Mouse (Mus musculus) forebrain, embryonic 13.5 days (tissue): ENCODE data around the gene Chst10. TPM values are rescaled to one million over a fixed set of nuclear protein-coding genes. Genes with fewer than 3 reads are reported as not detected.

Source experiments
- ATAC-seq: fragments of 200-750 bp; cut with Nextera tagmentation; 2 replicates; pipeline ENCODE4 v1.8.0; 2017
- H3K27ac ChIP-seq: fragments of 300-500 bp; sonication (generic); 2 replicates; pipeline ENCODE4 v1.5.1; 2015; ENCODE audit warnings: inconsistent platforms, mild to moderate bottlenecking, moderate library complexity
- H3K27me3 ChIP-seq: fragments of 300-500 bp; sonication (generic); 2 replicates; pipeline ENCODE4 v1.6.1; 2015; ENCODE audit warnings: mild to moderate bottlenecking, inconsistent platforms
- H3K36me3 ChIP-seq: fragments of 300-500 bp; sonication (generic); 2 replicates; pipeline ENCODE4 v1.6.1; 2015; ENCODE audit warnings: mild to moderate bottlenecking, inconsistent platforms; ENCODE audit not compliant: poor library complexity, severe bottlenecking
- H3K4me1 ChIP-seq: fragments of 300-500 bp; sonication (generic); 2 replicates; pipeline ENCODE4 v1.6.1; 2015; ENCODE audit warnings: inconsistent platforms
- H3K4me2 ChIP-seq: fragments of 300-500 bp; sonication (generic); 2 replicates; pipeline ENCODE4 v1.6.1; 2015; ENCODE audit warnings: inconsistent platforms, mild to moderate bottlenecking, moderate library complexity
- H3K4me3 ChIP-seq: fragments of 300-500 bp; sonication (generic); 2 replicates; pipeline ENCODE4 v1.5.1; 2015; ENCODE audit warnings: mild to moderate bottlenecking, inconsistent platforms
- H3K9ac ChIP-seq: fragments of 300-500 bp; sonication (generic); 2 replicates; pipeline ENCODE4 v1.6.1; 2015; ENCODE audit warnings: mild to moderate bottlenecking, inconsistent platforms
- H3K9me3 ChIP-seq: fragments of 300-500 bp; sonication (generic); replicated peaks from 2 replicates; pipeline ENCODE4 v1.6.1; 2016; ENCODE audit warnings: inconsistent platforms
- WGBS: fragments of 180-500 bp; shearing (Covaris S2); methylation state at CpG from one replicate; pipeline ENCODE4 v1.1.7; 2015; 5-methylcytosine and 5-hydroxymethylcytosine counted together
- polyA plus RNA-seq: library from polyadenylated mRNA; unstranded; fragments of >200 nt; fragmentation: Nextera tagmentation; extraction: Ambion mirVana; gene quantifications from 2 replicates; pipeline ENCODE4 v1.2.1, GENCODE M21; 2015

Gene Chst10
- polyA plus RNA-seq, 1 experiment from 2014 or later = 33.8 TPM

DNA sequence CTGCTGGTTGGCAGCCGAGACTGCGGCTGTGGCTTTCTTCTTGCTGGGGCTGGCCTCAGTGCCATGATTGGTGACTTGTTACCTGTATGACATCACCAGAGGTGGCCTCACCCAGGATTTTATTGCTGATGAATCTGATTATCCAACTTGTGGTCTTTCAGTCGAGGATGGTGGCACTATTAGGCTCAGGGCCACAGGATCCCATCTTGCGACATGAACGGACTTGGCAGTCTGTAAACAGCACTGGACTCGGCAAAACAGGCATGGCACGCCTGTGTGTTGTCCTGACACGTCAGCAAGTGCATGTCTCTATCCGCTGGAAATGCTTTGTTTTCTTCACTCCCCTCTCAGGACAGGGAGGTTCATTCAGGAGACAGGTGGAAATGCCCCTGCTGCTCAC is 33.6 kb downstream of the Chst10 start:
- Histone ChIP-seq H3K4me2 (no peak overlapping the region), H3K9ac (no peak overlapping the region), H3K9me3 (no peaks in the 10 kb centered on the region), H3K27me3 (no peaks in the 10 kb centered on the region), H3K4me3 (no peak overlapping the region), H3K27ac (no peak overlapping the region), H3K36me3 (peaks cover 51% of the 10 kb centered on the region), H3K4me1 (no peaks in the 10 kb centered on the region)
- no peak for ATAC-seq
- WGBS = 88% methylated on average over 9 of the region's 9 CpGs

DNA sequence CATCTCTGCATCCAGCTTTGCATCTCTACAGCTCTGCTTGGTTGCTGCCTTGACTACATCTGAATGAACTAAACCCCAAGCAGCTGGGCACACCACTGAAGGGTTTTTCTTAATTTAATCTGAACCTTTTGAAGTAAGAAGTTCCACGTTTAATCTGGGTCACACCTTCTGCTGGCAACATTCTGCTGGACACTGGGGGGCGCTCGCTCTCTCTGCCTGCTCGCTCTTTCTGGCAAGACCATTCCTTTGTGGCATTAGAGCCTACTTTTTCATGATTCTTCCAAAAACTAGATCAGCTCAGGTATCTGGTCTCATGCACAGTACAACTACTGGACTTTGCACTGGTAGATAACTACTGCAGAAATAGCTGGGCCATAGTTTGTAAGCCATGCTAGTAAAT is 35.7 kb downstream of the Chst10 start:
- no peak for ATAC-seq
- no peak overlapping the region for H3K27ac ChIP-seq
- WGBS = 12% methylated on average over 4 of the region's 4 CpGs
- H3K27me3 ChIP-seq = no peaks in the 10 kb centered on the region
- no peak overlapping the region for H3K4me2 ChIP-seq
- peaks cover 39% of the 10 kb centered on the region for H3K36me3 ChIP-seq
- H3K9ac ChIP-seq = no peak overlapping the region
- no peaks in the 10 kb centered on the region for H3K4me1 ChIP-seq
- no peak overlapping the region for H3K4me3 ChIP-seq
- H3K9me3 ChIP-seq = no peaks in the 10 kb centered on the region

DNA sequence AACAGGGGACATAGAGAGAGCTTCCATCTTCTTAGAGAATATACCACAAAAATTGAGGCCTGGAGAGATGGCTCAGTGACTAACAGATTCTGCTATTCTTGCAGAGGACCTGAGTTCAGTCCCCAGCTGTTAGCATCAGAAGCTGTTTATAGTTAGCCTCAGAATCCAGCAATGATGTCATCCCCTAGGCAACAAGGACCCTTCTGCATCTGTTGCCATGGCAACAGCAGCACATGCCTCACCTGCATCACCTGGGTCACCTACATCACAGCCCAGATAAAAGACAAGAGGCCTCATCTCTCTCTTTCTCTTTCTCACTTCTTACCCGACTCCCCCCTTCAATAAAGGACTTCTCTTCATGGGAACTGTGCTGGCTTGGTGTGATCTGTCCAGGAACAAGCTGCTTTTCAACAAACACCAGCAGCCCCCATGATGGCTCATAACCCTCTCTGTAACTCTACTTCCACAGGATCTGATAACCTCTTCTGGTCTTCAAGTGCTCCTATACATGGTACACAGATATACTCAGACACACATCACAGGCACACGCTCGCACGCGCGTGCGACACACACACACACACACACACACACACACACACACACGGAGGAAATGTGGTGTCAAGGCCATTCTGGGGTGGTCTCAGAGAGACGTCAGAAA is 37.0 kb downstream of the Chst10 start:
- Histone ChIP-seq H3K36me3 (peaks cover 29% of the 10 kb centered on the region), H3K4me2 (no peak overlapping the region), H3K27me3 (no peaks in the 10 kb centered on the region), H3K27ac (no peak overlapping the region), H3K4me3 (no peak overlapping the region), H3K9me3 (no peaks in the 10 kb centered on the region), H3K4me1 (no peaks in the 10 kb centered on the region), H3K9ac (no peak overlapping the region)
- 91% methylated on average over 9 of the region's 9 CpGs for WGBS
- peak; percentile 57 for ATAC-seq

DNA sequence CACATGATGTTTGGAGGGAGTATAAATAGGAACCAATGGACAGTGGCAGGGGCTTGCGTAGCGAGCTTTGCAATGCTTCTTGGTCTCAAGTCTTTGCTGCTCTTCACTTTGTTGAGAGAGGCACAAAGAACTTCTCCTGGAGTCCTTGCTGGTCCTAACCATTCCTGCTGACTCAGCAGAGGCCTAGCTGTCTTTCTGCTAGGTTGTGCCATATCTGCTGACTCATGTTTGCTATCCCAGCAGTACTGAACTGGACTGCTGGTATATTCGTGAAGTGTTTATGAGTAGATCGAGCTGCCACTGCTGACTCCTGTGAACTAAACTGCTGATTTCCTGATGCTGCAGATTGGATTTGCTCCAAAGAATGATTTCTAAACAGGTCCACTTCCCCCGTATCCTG is 37.8 kb downstream of the Chst10 start:
- Histone ChIP-seq H3K9me3 (no peaks in the 10 kb centered on the region), H3K27ac (no peak overlapping the region), H3K36me3 (peaks cover 21% of the 10 kb centered on the region), H3K9ac (no peak overlapping the region), H3K4me3 (no peak overlapping the region), H3K4me1 (no peaks in the 10 kb centered on the region), H3K27me3 (no peaks in the 10 kb centered on the region), H3K4me2 (no peak overlapping the region)
- no peak for ATAC-seq
- 85% methylated on average over 5 of the region's 5 CpGs for WGBS

DNA sequence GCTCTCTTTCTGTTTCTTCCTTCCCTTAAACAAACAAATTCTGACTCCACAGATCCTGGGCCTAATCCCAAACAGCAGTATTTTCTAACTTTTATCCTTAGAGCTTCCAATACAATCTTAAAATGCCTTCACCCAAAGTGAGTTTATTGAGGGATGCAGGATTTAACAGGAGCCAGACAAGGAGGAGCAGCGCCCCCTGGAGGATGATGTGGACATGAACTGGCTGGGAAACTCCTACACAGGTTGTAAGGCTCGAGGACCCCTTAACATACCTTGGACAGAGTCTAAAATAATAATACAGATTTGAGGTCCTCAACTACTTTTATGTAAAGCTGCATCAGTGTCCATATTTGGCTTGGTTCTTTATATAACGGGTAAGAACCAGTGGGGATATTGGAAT is 41.8 kb downstream of the Chst10 start:
- peak; percentile 57; the same call in 1 of the 2 replicates for ATAC-seq
- no peaks in the 10 kb centered on the region for H3K4me1 ChIP-seq
- H3K27ac ChIP-seq = no peak overlapping the region
- H3K4me2 ChIP-seq = no peak overlapping the region
- H3K36me3 ChIP-seq = no peaks in the 10 kb centered on the region
- no peaks in the 10 kb centered on the region for H3K27me3 ChIP-seq
- H3K9me3 ChIP-seq = no peaks in the 10 kb centered on the region
- WGBS = 11% methylated on average over 3 of the region's 3 CpGs
- no peak overlapping the region for H3K4me3 ChIP-seq
- no peak overlapping the region for H3K9ac ChIP-seq

DNA sequence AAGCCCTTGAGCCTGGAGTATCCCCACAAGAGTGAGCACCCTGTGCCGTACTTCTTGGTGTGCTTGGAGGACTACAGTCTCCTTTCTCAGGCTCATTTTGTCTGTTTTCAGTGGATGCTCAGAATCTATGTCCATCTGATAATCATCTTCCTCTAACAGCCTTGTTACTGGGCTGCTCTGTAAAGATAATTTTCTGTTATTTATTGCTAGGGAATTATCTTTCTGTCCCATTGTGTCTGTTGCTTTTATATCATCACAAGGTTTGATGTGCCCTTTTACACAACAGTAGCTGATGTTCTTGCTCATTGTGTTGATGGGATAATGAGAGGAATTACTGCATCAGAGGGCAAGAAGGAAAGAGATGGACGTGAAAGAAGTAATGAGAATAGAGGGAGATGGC is 45.7 kb downstream of the Chst10 start:
- H3K27me3 ChIP-seq = no peaks in the 10 kb centered on the region
- no peak for ATAC-seq
- no peaks in the 10 kb centered on the region for H3K9me3 ChIP-seq
- no peak overlapping the region for H3K27ac ChIP-seq
- peaks cover 21% of the 10 kb centered on the region for H3K4me1 ChIP-seq
- WGBS = 49% methylated on average over 2 of the region's 2 CpGs
- no peaks in the 10 kb centered on the region for H3K36me3 ChIP-seq
- no peak overlapping the region for H3K9ac ChIP-seq
- H3K4me3 ChIP-seq = no peak overlapping the region
- no peak overlapping the region for H3K4me2 ChIP-seq

DNA sequence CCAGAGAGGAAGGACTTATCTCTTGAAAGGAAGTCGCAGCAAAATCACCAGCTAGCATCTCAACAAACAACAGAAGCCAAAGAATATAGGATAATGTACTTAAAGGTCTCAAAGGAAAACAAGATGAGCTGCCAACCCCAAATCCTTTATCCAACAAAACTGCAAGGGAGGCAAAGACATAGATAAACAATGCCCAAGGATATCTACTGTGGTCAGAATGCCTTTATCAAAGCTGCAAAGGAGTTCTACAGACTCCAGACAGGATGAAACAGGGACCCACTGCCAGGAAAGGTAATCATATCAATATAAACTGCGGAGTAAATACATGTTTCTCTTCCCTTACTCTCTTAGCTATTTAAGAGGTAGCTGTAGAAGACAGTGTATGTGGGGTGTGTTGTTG is 47.3 kb downstream of the Chst10 start:
- Histone ChIP-seq H3K9me3 (no peaks in the 10 kb centered on the region), H3K4me1 (peaks cover 25% of the 10 kb centered on the region), H3K9ac (no peak overlapping the region), H3K36me3 (no peaks in the 10 kb centered on the region), H3K4me3 (no peak overlapping the region), H3K27ac (no peak overlapping the region), H3K4me2 (no peak overlapping the region), H3K27me3 (peaks cover 8% of the 10 kb centered on the region; the same call in 1 of the 2 replicates)
- ATAC-seq = no peak
- 91% methylated on average over 2 of the region's 2 CpGs for WGBS

DNA sequence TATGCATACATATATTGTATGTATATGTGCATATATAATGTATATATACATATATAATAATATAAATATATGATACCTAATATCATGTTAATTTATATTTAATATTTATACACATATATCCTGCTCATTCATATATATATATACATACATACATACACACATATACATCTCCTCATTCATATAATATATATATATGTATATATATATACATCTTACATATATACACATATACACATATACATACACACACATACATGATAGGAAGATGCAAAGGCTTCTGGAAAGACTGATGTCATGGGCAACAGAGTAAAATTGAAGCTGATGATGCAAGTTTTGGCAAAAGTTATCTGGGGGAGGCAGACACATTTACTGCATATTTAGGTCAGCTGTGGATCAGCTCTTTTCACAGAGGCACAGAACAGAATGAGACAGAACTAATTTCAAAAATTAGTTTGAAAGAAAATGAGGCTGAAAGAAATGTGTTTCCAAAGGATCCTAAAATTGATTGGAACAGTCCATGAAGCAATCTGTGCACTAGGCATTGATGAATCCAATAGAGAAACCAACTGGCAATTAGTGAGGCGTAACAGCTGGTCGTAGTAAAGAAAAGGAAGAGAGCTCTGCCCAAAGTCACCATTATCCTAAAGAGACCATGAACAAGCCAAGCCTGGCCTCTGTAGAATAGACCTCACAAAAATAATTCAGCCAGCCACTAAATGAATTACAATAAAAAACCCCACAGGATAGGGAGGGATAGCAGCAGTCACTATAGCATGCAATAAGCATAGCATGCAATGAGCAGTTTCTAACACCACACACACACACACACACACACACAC is 49.3 kb downstream of the Chst10 start:
- Histone ChIP-seq H3K4me3 (no peak overlapping the region), H3K9ac (no peak overlapping the region), H3K4me2 (peak overlapping the region; percentile 56), H3K9me3 (no peaks in the 10 kb centered on the region), H3K4me1 (peaks cover 25% of the 10 kb centered on the region), H3K27ac (peak overlapping the region; percentile 31; the same call in 1 of the 2 replicates), H3K36me3 (no peaks in the 10 kb centered on the region), H3K27me3 (peaks cover 12% of the 10 kb centered on the region; the same call in 1 of the 2 replicates)
- peak; percentile 59 for ATAC-seq
- WGBS = 33% methylated on average over 2 of the region's 2 CpGs

DNA sequence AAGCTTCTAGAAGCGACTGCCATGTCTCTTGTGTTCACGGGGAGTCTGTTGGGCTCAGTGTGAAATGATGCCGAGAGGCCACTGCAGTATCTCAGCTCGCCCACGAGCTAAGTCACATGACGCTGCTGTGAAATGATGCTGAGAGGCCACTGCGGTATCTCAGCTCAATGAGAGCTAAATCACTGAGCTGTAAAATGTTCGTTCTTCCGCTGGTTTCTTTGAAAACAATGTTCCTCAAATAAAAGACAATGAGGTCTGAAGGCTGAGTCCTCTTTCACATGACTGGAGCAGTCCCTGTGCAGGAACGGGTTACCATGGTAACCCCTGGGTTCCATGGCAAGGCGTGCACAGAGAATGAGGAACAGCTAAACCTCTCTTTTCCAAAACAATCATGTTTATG is 50.0 kb downstream of the Chst10 start:
- Histone ChIP-seq H3K4me1 (peaks cover 29% of the 10 kb centered on the region), H3K4me3 (peak overlapping the region; percentile 34), H3K36me3 (no peaks in the 10 kb centered on the region), H3K27ac (peak overlapping the region; percentile 79), H3K27me3 (peaks cover 12% of the 10 kb centered on the region; the same call in 1 of the 2 replicates), H3K4me2 (peak overlapping the region; percentile 56), H3K9me3 (no peaks in the 10 kb centered on the region), H3K9ac (peak overlapping the region; percentile 43; the same call in 1 of the 2 replicates)
- WGBS = 4% methylated on average over 11 of the region's 11 CpGs
- peak; percentile 91 for ATAC-seq

DNA sequence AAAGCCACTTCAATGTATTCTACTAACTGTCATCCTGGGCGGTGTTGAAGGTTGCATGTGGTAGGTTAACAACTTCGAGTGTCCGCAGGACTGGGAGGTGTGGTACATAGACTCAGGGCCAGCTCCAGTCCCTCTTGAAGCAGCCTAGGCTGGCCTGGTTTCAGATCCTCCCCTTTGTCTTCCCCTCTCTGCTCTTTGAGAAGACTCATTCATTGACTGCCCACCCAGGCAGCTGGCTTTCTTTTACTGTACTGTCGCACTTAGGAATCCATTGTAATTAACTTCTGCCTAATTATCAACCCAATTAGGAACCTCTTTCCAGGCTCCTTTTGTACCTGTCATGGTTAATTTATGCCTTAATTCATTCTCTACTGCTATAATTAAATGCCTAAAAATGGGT is 54.7 kb downstream of the Chst10 start:
- H3K36me3 ChIP-seq = no peaks in the 10 kb centered on the region
- peaks cover 25% of the 10 kb centered on the region for H3K27me3 ChIP-seq
- no peak overlapping the region for H3K9ac ChIP-seq
- no peak overlapping the region for H3K4me2 ChIP-seq
- ATAC-seq = peak; percentile 20; the same call in 1 of the 2 replicates
- no peak overlapping the region for H3K4me3 ChIP-seq
- 21% methylated on average over 4 of the region's 4 CpGs for WGBS
- peaks cover 19% of the 10 kb centered on the region for H3K4me1 ChIP-seq
- H3K9me3 ChIP-seq = no peaks in the 10 kb centered on the region
- H3K27ac ChIP-seq = no peak overlapping the region

DNA sequence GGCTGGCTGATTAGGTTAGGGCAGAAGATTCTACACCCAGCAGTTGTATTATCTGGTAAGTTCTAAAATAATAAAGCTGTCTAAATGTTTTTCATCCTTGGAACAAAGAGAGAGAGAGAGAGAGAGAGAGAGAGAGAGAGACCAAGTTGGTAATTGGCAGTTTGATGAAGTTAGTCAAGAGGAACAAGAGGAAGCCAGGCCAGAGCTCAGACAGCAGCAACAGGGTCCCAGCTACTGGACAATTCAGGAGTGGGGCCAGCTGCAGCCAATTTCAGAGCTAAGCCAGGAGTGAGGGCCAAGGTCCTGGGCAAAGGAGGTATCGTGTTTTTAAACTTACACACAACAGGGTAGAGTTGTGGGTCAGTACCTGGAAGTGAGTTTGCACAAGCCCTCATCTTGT is 55.1 kb downstream of the Chst10 start:
- no peak overlapping the region for H3K27ac ChIP-seq
- H3K36me3 ChIP-seq = no peaks in the 10 kb centered on the region
- ATAC-seq = no peak
- peaks cover 15% of the 10 kb centered on the region for H3K4me1 ChIP-seq
- H3K9ac ChIP-seq = no peak overlapping the region
- no peak overlapping the region for H3K4me3 ChIP-seq
- H3K4me2 ChIP-seq = no peak overlapping the region
- peaks cover 29% of the 10 kb centered on the region for H3K27me3 ChIP-seq
- H3K9me3 ChIP-seq = no peaks in the 10 kb centered on the region
- WGBS = 60% methylated on average over 1 of the region's 1 CpGs

DNA sequence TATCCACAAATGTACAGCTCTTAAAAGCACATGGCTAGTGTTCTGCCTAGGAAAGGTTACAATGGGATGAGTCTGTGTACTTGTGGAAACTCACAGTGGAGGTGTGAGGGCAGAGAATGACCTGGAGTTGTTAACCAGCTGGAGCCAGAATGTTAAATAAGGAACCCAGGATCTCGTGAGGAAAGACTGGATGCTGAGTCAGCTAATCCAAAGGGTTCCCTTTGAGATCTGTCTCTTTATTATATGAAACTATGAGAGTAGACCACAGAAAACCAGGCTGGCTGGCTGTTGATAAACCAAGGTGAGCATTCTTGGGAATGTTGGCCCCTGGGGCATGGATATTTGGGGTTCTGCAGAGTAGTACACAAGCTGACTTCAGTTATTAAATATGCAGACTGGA is 58.0 kb downstream of the Chst10 start:
- no peak overlapping the region for H3K4me3 ChIP-seq
- H3K27ac ChIP-seq = no peak overlapping the region
- no peak overlapping the region for H3K9ac ChIP-seq
- peaks cover 13% of the 10 kb centered on the region for H3K4me1 ChIP-seq
- H3K27me3 ChIP-seq = peaks cover 43% of the 10 kb centered on the region
- no peaks in the 10 kb centered on the region for H3K36me3 ChIP-seq
- no peak overlapping the region for H3K4me2 ChIP-seq
- no peaks in the 10 kb centered on the region for H3K9me3 ChIP-seq
- 56% methylated on average over 1 of the region's 1 CpGs for WGBS
- no peak for ATAC-seq
